ENCODE assay signal across 12 mouse cellular contexts in the genomic region with DNA sequence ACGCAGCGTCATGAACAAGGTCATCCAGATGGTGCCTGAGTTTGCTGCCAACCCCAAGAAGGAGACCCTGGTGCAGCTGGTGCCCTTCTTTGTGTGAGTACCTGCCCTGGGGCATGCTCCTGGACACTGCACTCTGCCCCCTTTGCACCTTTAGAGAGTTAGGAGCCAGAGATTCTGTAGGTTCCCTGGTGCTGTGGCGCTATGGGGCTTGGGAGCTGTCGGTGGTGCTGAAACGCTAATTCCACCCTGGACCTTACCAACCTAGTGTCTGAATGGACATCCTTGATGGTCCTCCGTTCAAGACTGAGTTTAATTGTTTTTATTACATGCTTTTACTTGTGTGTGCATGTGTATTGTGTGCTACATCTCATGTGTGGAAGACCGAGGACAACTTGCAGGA.
DNase-seq lines count a peak whose midpoint lies in the region; ATAC-seq and TF ChIP-seq lines count a peak whose summit lies in the region.
"Had no signal": no experiment of that assay in that cellular context is flagged by ENCODE, and none has a peak within 500 bp of the region (broad histone marks: within the 10 kb centered on the region; RNA-seq: fewer than 3 reads in every experiment).

No protein-coding gene starts in this region.

- whole genome bisulfite sequencing in kidney, adult 2 months: 51% methylated on average over 7 of the region's 7 CpGs
- WGBS in limb, embryonic 14.5 days: 50% methylated on average over 7 of the region's 7 CpGs

- peak; percentile 16 for DNase-seq in kidney, adult 2 months
- DNase-seq in kidney, adult 11 months: no peak
- peak; percentile 2 for DNase-seq in MEL-GATA-1-ER (ENCODE audit: extremely low read depth, low read depth)
- DNase-seq in embryo, embryonic 10 days (ENCODE audit: low spot score): peak; percentile 78
- peak; percentile 52 for DNase-seq in limb, embryonic 14.5 days (ENCODE audit: low spot score)
- no peak for DNase-seq in left cerebral cortex, postnatal 14 days (ENCODE audit: low spot score in 2 of 2)
- no peak for DNase-seq in layer of hippocampus, adult 18-20 months (ENCODE audit: low spot score in 2 of 2)
- no peak for DNase-seq in urinary bladder, postnatal 10 days (ENCODE audit: low spot score)
- DNase-seq: gastrocnemius, postnatal 14 days; right cerebral cortex, adult 18-20 months had no signal

- no peak overlapping the region for H3K4me2 ChIP-seq in limb, embryonic 14.5 days (replicated peaks; ENCODE audit: low read depth, low read length, severe bottlenecking)
- H3K4me2 ChIP-seq: limb, embryonic 15.5 days had no signal

- no peak overlapping the region for H3K4me3 ChIP-seq in kidney, adult 2 months (ENCODE audit: insufficient read depth, low read depth, low read length)
- no peak overlapping the region for H3K4me3 ChIP-seq in limb, embryonic 14.5 days (replicated peaks; ENCODE audit: low read length)
- H3K4me3 ChIP-seq: limb, embryonic 15.5 days had no signal

- intact Hi-C loops in left cerebral cortex, postnatal 14 days (cut with DNase I): no loop called here

- TF ChIP-seq CTCF in kidney, adult 2 months (conservative IDR thresholded peaks at IDR 0.05; ENCODE audit: insufficient read depth, insufficient read length, low read depth, low read length): no peak

- H3K4me1 ChIP-seq in kidney, adult 2 months (ENCODE audit: control insufficient read depth, insufficient read depth, low read length): peaks cover 13% of the 10 kb centered on the region; the same call in 1 of the 2 replicates
- H3K4me1 ChIP-seq in limb, embryonic 14.5 days (ENCODE audit: control insufficient read depth, insufficient read depth, low read length): no peaks in the 10 kb centered on the region
- H3K4me1 ChIP-seq: limb, embryonic 15.5 days had no signal

- no peaks in the 10 kb centered on the region for H3K27me3 ChIP-seq in kidney, adult 2 months (replicated peaks; ENCODE audit: control insufficient read depth, insufficient read depth, low read length)
- no peaks in the 10 kb centered on the region for H3K27me3 ChIP-seq in limb, embryonic 14.5 days (ENCODE audit: control insufficient read depth, insufficient read depth, low read length)
- H3K27me3 ChIP-seq: limb, embryonic 15.5 days had no signal

- H3K9ac ChIP-seq in limb, embryonic 14.5 days (ENCODE audit: low read depth, low read length, severe bottlenecking): no peak overlapping the region
- H3K9ac ChIP-seq: limb, embryonic 15.5 days had no signal

- H3K27ac ChIP-seq in kidney, adult 2 months (ENCODE audit: insufficient read depth, low read depth, low read length): no peak overlapping the region
- no peak overlapping the region for H3K27ac ChIP-seq in limb, embryonic 14.5 days (replicated peaks; ENCODE audit: low read depth, low read length)
- H3K27ac ChIP-seq: limb, embryonic 15.5 days had no signal

- no peaks in the 10 kb centered on the region; the same call in 1 of the 2 replicates for H3K36me3 ChIP-seq in kidney, adult 2 months (ENCODE audit: control insufficient read depth, insufficient read depth, low read length)
- no peaks in the 10 kb centered on the region for H3K36me3 ChIP-seq in limb, embryonic 14.5 days (ENCODE audit: control insufficient read depth, insufficient read depth, low read length)
- H3K36me3 ChIP-seq: limb, embryonic 15.5 days had no signal

- H3K9me3 ChIP-seq in limb, embryonic 14.5 days (ENCODE audit: control insufficient read depth, low read length): no peaks in the 10 kb centered on the region
- H3K9me3 ChIP-seq: limb, embryonic 15.5 days had no signal

- ATAC-seq in limb, embryonic 14.5 days (ENCODE audit: low FRiP score, low read depth): no peak
- ATAC-seq: inflammation-experienced regulatory T-cells, adult 6 months had no signal

- no peak for TF ChIP-seq POLR2A in kidney, adult 2 months (IDR thresholded peaks at IDR 0.05; ENCODE audit: low read depth, low read length)
- no peak for TF ChIP-seq POLR2A in limb, embryonic 14.5 days (IDR thresholded peaks at IDR 0.05; ENCODE audit: borderline replicate concordance, extremely low read depth, insufficient read depth, insufficient read length)

Comparison
In these comparisons a context has a peak if more than half of its experiments do, and no peak if none do; other contexts are left out.
1. DNase-seq: peak in kidney, adult 2 months (single experiment), MEL-GATA-1-ER (single experiment), embryo, embryonic 10 days (single experiment) and limb, embryonic 14.5 days (single experiment); none in kidney, adult 11 months (single experiment), left cerebral cortex, postnatal 14 days (0 of 2), layer of hippocampus, adult 18-20 months (0 of 2) and urinary bladder, postnatal 10 days (single experiment).